Mouse (Mus musculus) neural tube, embryonic 11.5 days (tissue): ENCODE measurements around the gene T2. TPM values are rescaled to one million over a fixed set of nuclear protein-coding genes. Genes with fewer than 3 reads are reported as not detected.
"Not testable (repeated sequence)": the region's sequence is repeated elsewhere in the genome, so short reads cannot be mapped to it uniquely, and the experiment has no call there.

ENCODE experiments used
- ATAC-seq: fragments of 200-750 bp; cut with Nextera tagmentation; 2 replicates; pipeline ENCODE4 v1.8.0; 2017; ENCODE audit warnings: moderate number of reproducible peaks, mild to moderate bottlenecking, moderate TSS enrichment, moderate library complexity; ENCODE audit not compliant: insufficient read depth, low FRiP score, low TSS enrichment
- DNase-seq: peaks from one replicate; pipeline ENCODE4 v3.0.0-alpha.2; 2015; ENCODE audit warnings: low spot score
- H3K27ac ChIP-seq: fragments of 300-500 bp; sonication (generic); 2 replicates; pipeline ENCODE4 v1.5.1; 2014; ENCODE audit warnings: low read depth, mild to moderate bottlenecking, low read length
- H3K27me3 ChIP-seq: fragments of 300-500 bp; sonication (generic); 2 replicates; pipeline ENCODE4 v1.6.1; 2014; ENCODE audit warnings: mild to moderate bottlenecking, low read length, mixed read lengths; ENCODE audit not compliant: control insufficient read depth, insufficient read depth
- H3K36me3 ChIP-seq: fragments of 300-500 bp; sonication (generic); 2 replicates; pipeline ENCODE4 v1.6.1; 2014; ENCODE audit warnings: mild to moderate bottlenecking, low read length, moderate library complexity, mixed read lengths; ENCODE audit not compliant: control insufficient read depth, insufficient read depth
- H3K4me1 ChIP-seq: fragments of 300-500 bp; sonication (generic); 2 replicates; pipeline ENCODE4 v1.6.1; 2014; ENCODE audit warnings: low read length, mixed read lengths; ENCODE audit not compliant: control insufficient read depth, insufficient read depth
- H3K4me2 ChIP-seq: fragments of 300-500 bp; sonication (generic); 2 replicates; pipeline ENCODE4 v1.6.1; 2014; ENCODE audit warnings: low read depth, mild to moderate bottlenecking, moderate library complexity
- H3K4me3 ChIP-seq: fragments of 300-500 bp; sonication (generic); 2 replicates; pipeline ENCODE4 v1.5.1; 2014; ENCODE audit warnings: low read depth, low read length
- H3K9ac ChIP-seq: fragments of 300-500 bp; sonication (generic); 2 replicates; pipeline ENCODE4 v1.6.1; 2014; ENCODE audit warnings: mild to moderate bottlenecking, low read length
- H3K9me3 ChIP-seq: fragments of 300-500 bp; sonication (generic); 2 replicates; pipeline ENCODE4 v1.6.1; 2016; ENCODE audit warnings: low read length; ENCODE audit not compliant: control insufficient read depth
- WGBS: fragments of 180-500 bp; shearing (Covaris S2); extraction: QIAGEN DNeasy Blood & Tissue Kit; methylation state at CpG from one replicate; pipeline ENCODE4 v1.1.7; 2014; 5-methylcytosine and 5-hydroxymethylcytosine counted together
- polyA plus RNA-seq: library from polyadenylated mRNA; unstranded; fragments of >200 nt; fragmentation: Nextera tagmentation; extraction: Ambion mirVana; gene quantifications from 2 replicates; pipeline ENCODE4 v1.2.1, GENCODE M21; 2014

Gene T2
- polyA plus RNA-seq, 1 experiment from 2014 or later, result 0.53 TPM

DNA sequence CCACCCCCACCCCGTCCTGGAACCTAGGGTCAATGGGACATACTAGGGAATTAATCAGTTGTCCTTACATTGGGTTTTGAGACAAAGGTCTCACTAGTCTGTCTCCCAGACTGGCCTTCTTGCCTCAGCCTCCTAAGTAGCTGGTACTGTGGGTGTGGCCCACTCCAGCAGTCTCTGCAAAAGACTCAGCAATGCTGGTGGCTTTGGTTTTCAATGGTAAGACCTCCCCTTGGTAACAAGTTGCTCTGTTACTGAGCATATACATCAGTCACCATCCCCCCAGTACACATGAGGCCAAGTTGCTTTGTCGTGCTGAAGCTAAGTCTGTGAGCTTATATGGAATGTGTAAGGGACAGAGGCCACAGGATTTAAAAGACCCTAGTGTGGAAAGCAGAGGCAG lies 42.2 kb downstream of the T2 start:
- DNase-seq, result no peak
- no peak for ATAC-seq
- no peak overlapping the region for H3K9ac ChIP-seq
- no peak overlapping the region for H3K4me2 ChIP-seq
- H3K9me3 ChIP-seq, result no peaks in the 10 kb centered on the region
- H3K27ac ChIP-seq, result no peak overlapping the region
- H3K36me3 ChIP-seq, result no peaks in the 10 kb centered on the region
- H3K4me3 ChIP-seq, result no peak overlapping the region
- H3K4me1 ChIP-seq, result no peaks in the 10 kb centered on the region
- no peaks in the 10 kb centered on the region for H3K27me3 ChIP-seq
- 60% methylated on average over 2 of the region's 2 CpGs for WGBS

- 54% methylated on average over 7 of the region's 8 CpGs for WGBS
- not testable (repeated sequence) for H3K4me1 ChIP-seq, H3K9me3 ChIP-seq, H3K9ac ChIP-seq, H3K36me3 ChIP-seq, H3K4me2 ChIP-seq, H3K27me3 ChIP-seq, DNase-seq, ATAC-seq, H3K27ac ChIP-seq, H3K4me3 ChIP-seq
Measured at GRCm38 (mm10) chr17:8403932-8404331, 48.1 kb downstream of the T2 start.

DNA sequence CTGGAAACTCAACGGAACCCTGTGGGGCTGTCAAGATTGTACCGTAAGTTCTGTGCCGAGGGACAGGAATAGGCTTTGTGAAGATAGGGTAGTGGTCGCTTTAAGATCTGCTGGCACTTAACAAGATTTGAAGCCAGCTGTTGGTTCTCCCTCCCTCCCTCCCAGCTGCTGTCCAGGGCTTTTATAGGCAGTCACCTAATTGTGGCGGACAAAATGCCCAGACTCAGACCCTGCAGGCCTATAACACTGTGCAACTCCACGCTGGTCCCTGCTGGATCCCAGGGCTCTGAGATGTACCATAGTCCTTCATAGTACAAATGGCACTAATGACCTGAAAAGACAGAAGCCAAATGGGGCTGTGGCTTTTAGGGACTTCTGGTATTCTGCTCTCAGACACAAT lies 50.5 kb downstream of the T2 start:
- Histone ChIP-seq H3K36me3 (no peaks in the 10 kb centered on the region), H3K9ac (no peak overlapping the region), H3K4me1 (peaks cover 12% of the 10 kb centered on the region), H3K27ac (no peak overlapping the region), H3K9me3 (no peaks in the 10 kb centered on the region), H3K4me2 (no peak overlapping the region), H3K27me3 (no peaks in the 10 kb centered on the region), H3K4me3 (no peak overlapping the region)
- no peak for ATAC-seq
- WGBS, result 15% methylated on average over 6 of the region's 6 CpGs
- DNase-seq, result no peak

- H3K9me3 ChIP-seq, result not testable (repeated sequence)
Measured at GRCm38 (mm10) chr17:8408002-8408401, 52.2 kb downstream of the T2 start.

DNA sequence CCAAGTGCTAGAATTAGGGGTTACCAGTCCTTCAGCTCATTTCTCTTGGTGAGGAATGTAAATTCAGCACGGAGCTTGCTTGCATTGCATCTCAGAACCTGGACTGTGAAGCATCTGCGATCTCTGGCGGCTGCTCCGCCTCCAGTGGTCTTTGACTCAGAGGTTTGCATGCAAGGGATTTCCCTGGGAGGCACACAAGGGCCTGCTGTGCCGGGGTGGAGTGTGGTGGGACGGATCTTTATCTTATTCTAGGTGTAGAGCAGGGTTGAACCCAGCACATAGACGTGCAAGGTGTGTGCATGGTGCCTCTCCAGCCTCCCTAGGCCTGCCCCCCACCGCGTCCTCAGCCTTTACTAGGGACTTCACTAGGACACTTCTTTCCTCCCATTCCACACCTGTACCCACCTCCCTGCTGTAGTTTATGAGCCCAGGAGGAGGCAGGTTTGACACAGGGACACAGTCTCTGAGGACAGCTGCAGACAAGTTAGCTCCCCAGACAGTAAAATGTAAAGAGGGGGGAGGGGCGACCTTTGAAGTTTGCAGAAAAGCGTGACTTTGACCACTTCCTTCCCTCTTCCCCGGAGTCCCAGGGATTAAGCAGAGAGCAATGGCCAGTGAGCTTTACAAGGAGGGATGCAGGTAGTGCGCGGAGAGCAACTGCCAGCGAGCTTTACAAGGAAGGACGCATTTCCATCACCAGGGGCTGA lies 53.0 kb downstream of the T2 start:
- Histone ChIP-seq H3K27me3 (0 out of 2 replicates have a peak, but pooled peaks cover 3% of the 10 kb centered on the region), H3K4me1 (peaks cover 12% of the 10 kb centered on the region), H3K27ac (no peak overlapping the region), H3K4me3 (no peak overlapping the region; the same call in 1 of the 2 replicates), H3K9ac (no peak overlapping the region), H3K4me2 (no peak overlapping the region), H3K36me3 (no peaks in the 10 kb centered on the region), H3K9me3 (no peaks in the 10 kb centered on the region)
- ATAC-seq (no peak), DNase-seq (no peak)
- 3% methylated on average over 16 of the region's 16 CpGs for WGBS

More at GRCm38 (mm10) chr17:8408002-8408401, 52.2 kb downstream of the T2 start:
- not testable (repeated sequence) for H3K4me2 ChIP-seq, ATAC-seq, H3K27ac ChIP-seq, H3K9ac ChIP-seq, H3K4me3 ChIP-seq, H3K27me3 ChIP-seq, DNase-seq, H3K36me3 ChIP-seq
- 63% methylated on average over 4 of the region's 4 CpGs for WGBS
- H3K4me1 ChIP-seq, result peaks cover 12% of the 10 kb centered on the region

- ATAC-seq (no peak), DNase-seq (no peak)
- H3K27me3 ChIP-seq, result 0 out of 2 replicates have a peak, but pooled peaks cover 7% of the 10 kb centered on the region
- no peak overlapping the region for H3K4me2 ChIP-seq
- H3K36me3 ChIP-seq, result no peaks in the 10 kb centered on the region
- H3K9ac ChIP-seq, result no peak overlapping the region
- H3K4me3 ChIP-seq, result no peak overlapping the region
- no peaks in the 10 kb centered on the region for H3K9me3 ChIP-seq
- H3K27ac ChIP-seq, result no peak overlapping the region
- WGBS, result 91% methylated on average over 2 of the region's 2 CpGs
- H3K4me1 ChIP-seq, result peaks cover 12% of the 10 kb centered on the region
Measured at GRCm38 (mm10) chr17:8410330-8410729, 54.5 kb downstream of the T2 start.

- no peak overlapping the region for H3K4me2 ChIP-seq
- H3K36me3 ChIP-seq, result no peaks in the 10 kb centered on the region
- peaks cover 6% of the 10 kb centered on the region for H3K4me1 ChIP-seq
- H3K27me3 ChIP-seq, result 0 out of 2 replicates have a peak, but pooled peaks cover 7% of the 10 kb centered on the region
- ATAC-seq (no peak), DNase-seq (no peak)
- 40% methylated on average over 5 of the region's 5 CpGs for WGBS
- no peak overlapping the region for H3K4me3 ChIP-seq
- no peak overlapping the region for H3K9ac ChIP-seq
- H3K27ac ChIP-seq, result no peak overlapping the region
- H3K9me3 ChIP-seq, result no peaks in the 10 kb centered on the region
Measured at GRCm38 (mm10) chr17:8413656-8414055, 57.9 kb downstream of the T2 start.

DNA sequence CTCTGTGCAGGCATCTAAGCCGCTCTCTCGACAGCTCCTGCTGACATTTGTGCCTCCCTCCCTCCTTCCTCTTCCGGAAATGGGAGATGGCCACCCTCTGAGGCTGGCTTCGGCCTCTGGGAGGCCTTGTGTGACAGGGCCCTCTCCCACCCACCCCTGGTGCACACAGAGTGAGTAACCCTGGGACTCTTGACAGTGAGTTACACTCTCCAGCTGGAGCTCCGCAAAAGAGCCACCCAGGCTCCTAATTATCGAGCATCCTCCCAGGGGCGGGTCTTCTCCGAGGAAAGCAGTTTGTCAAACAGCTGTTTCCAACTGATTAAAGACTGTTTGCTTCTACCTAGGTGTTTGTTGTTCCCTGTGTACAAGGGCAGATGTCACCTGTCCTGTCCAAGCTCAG lies 59.7 kb downstream of the T2 start:
- Histone ChIP-seq H3K36me3 (no peaks in the 10 kb centered on the region), H3K4me3 (no peak overlapping the region), H3K9ac (no peak overlapping the region), H3K4me1 (no peaks in the 10 kb centered on the region; the same call in 1 of the 2 replicates), H3K4me2 (no peak overlapping the region), H3K27me3 (0 out of 2 replicates have a peak, but pooled peaks cover 7% of the 10 kb centered on the region), H3K27ac (no peak overlapping the region), H3K9me3 (no peaks in the 10 kb centered on the region)
- 3% methylated on average over 8 of the region's 8 CpGs for WGBS
- ATAC-seq, result no peak
- no peak for DNase-seq

GRCm38 (mm10) chr17:8416865-8417264 lies 61.1 kb downstream of the T2 start:
- ATAC-seq, result no peak
- WGBS, result 48% methylated on average over 8 of the region's 8 CpGs
- Histone ChIP-seq H3K9me3 (no peaks in the 10 kb centered on the region), H3K4me3 (no peak overlapping the region), H3K9ac (no peak overlapping the region), H3K27ac (no peak overlapping the region), H3K4me2 (no peak overlapping the region), H3K4me1 (no peaks in the 10 kb centered on the region; the same call in 1 of the 2 replicates), H3K27me3 (0 out of 2 replicates have a peak, but pooled peaks cover 7% of the 10 kb centered on the region), H3K36me3 (no peaks in the 10 kb centered on the region)
- DNase-seq, result no peak
